Mouse (Mus musculus) liver, postnatal 0 days (tissue): Measurements from ENCODE around the gene Cep112.

Experiments used
- CTCF ChIP-seq: sonication (generic); IDR thresholded peaks from 2 replicates; pipeline ENCODE4 v1.5.1; 2016; ENCODE audit warnings: antibody characterized with exemption, low read depth
- EP300 ChIP-seq: IDR thresholded peaks from 2 replicates; pipeline ENCODE4 v1.6.1; 2016; ENCODE audit warnings: antibody characterized with exemption, low read depth, mild to moderate bottlenecking

DNA sequence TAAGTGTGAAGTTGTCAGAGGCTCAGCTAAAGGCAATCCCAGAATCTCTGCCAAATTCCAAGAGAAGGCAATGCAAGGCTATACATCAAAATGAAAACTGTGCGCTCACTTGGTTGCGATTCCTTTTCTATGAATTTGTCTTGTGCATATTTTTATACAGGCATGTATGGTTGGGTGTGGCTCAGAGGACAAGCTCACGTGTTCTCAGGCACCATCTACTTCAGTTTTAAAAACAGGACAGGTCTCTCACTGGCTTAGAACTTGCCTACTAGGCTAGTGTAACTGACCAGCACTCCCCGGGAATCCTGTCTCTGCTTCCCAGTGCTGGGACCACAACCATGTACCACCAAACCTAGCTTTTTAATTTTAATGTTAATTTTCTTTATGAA lies 46.6 kb upstream of the Cep112 start:
- no peak for TF ChIP-seq CTCF
- no peak for TF ChIP-seq EP300
